Mouse (Mus musculus): ENCODE data around the gene Ring1. TPM values are rescaled to one million over a fixed set of nuclear protein-coding genes. Genes with fewer than 3 reads are reported as not detected.

The Ring1 gene
- polyA plus RNA-seq, 1 experiment, result 66.4 TPM

GRCm38 (mm10) chr17:34027656-34028223 is 3.3 kb upstream of the Ring1 start, which contains the start of gene H2-Ke6:
H2-Ke6 (minus strand) TSS chr17:34028060.
- Histone ChIP-seq H3K4me3 (replicated peaks; ENCODE audit: insufficient read depth, low read depth, low read length) (peak within 1 kb of the TSS; percentile 65), H3K27me3 (ENCODE audit: control insufficient read depth, insufficient read depth, low read length) (no peaks in the 10 kb centered on the region), H3K27ac (ENCODE audit: insufficient read depth, low read length) (0 out of 2 replicates have a peak within 1 kb of the TSS, but pooled peaks have one; percentile 16), H3K4me1 (ENCODE audit: control insufficient read depth, insufficient read depth, low read length) (peaks cover 30% of the 10 kb centered on the region)
- under 1% methylated on average over 49 of the region's 49 CpGs for WGBS
- TF ChIP-seq CTCF (IDR thresholded peaks at IDR 0.05; ENCODE audit: borderline replicate concordance, insufficient read depth, low read depth, low read length), result no peak
- peak; percentile 54; the same call in 1 of the 2 replicates for TF ChIP-seq POLR2A (IDR thresholded peaks at IDR 0.05; ENCODE audit: borderline replicate concordance, insufficient read depth, low read length)
- DNase-seq, result peak; percentile 89 to 90

DNA sequence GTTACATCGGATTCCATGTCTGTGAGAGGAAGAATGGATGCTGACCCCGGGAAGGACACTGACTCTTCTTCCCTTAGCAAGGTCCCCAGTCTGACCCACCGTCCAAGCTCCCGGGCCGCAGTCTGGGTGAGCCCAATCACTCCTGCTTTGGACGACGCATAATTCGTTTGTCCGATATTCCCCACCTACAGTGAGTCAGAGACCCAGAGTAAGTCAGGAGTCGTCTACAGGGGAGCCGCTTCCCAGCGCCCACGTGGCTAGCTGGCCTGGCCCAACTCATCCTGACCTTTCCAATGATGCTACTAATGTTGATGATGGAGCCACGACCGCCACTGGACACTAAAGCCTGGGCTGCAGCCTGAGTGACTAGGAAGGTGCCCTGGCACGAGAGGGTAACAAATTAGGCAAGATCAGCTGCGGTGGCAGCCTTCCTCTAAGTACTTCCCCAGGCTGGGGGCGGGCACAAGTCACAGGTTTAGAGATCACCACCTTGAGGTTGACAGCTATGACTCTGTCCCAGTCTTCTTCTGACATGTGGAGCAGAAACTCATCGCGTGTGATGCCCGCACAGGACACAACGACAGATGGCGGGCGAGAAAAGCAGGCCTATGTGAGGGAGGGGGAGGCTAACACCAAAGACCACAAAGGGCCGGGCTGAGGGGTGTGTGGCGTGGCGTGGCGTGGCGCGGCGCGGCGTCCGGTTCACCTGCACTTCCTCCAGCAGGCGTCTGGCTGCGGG is 2.6 kb upstream of the Ring1 start:
- peak in 1 of 2 experiments; percentile 50 for DNase-seq
- H3K27ac ChIP-seq (ENCODE audit: insufficient read depth, low read length), result 0 out of 2 replicates have a peak overlapping the region, but pooled peaks have one; percentile 16
- peaks cover 26% of the 10 kb centered on the region for H3K4me1 ChIP-seq (ENCODE audit: control insufficient read depth, insufficient read depth, low read length)
- H3K4me3 ChIP-seq (replicated peaks; ENCODE audit: insufficient read depth, low read depth, low read length), result peak overlapping the region; percentile 65
- WGBS, result 5% methylated on average over 36 of the region's 36 CpGs
- no peaks in the 10 kb centered on the region for H3K27me3 ChIP-seq (ENCODE audit: control insufficient read depth, insufficient read depth, low read length)
- TF ChIP-seq CTCF (IDR thresholded peaks at IDR 0.05; ENCODE audit: borderline replicate concordance, insufficient read depth, low read depth, low read length) (no peak), POLR2A (IDR thresholded peaks at IDR 0.05; ENCODE audit: borderline replicate concordance, insufficient read depth, low read length) (no peak)

DNA sequence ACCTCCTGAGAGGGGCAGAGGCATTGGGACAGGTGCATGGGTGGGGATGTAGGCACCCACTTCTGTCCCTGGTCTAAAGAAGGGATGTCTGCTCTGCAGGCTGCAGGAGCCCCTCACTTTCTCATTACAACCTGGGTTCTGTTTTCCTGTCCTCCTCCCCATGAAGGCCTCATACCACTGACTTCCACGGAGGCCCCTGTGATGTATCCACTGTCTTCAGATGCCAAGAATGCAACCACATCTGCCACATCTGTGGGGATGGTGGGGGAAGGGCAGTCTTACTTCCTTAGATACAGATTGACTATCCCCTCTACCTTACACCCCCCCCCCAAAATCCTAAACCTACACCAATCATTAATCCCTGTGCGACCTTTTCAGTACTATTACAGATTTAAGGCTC is 1.7 kb upstream of the Ring1 start:
- TF ChIP-seq POLR2A (IDR thresholded peaks at IDR 0.05; ENCODE audit: borderline replicate concordance, insufficient read depth, low read length), result no peak
- 29% methylated on average over 2 of the region's 2 CpGs for WGBS
- Histone ChIP-seq H3K27ac (ENCODE audit: insufficient read depth, low read length) (no peak overlapping the region), H3K4me3 (replicated peaks; ENCODE audit: insufficient read depth, low read depth, low read length) (no peak overlapping the region), H3K4me1 (ENCODE audit: control insufficient read depth, insufficient read depth, low read length) (peaks cover 26% of the 10 kb centered on the region), H3K27me3 (ENCODE audit: control insufficient read depth, insufficient read depth, low read length) (no peaks in the 10 kb centered on the region)
- DNase-seq, result peak in 1 of 2 experiments; percentile 22

- Histone ChIP-seq H3K27ac (ENCODE audit: insufficient read depth, low read length) (no peak overlapping the region), H3K4me1 (ENCODE audit: control insufficient read depth, insufficient read depth, low read length) (peaks cover 25% of the 10 kb centered on the region), H3K27me3 (ENCODE audit: control insufficient read depth, insufficient read depth, low read length) (no peaks in the 10 kb centered on the region), H3K4me3 (replicated peaks; ENCODE audit: insufficient read depth, low read depth, low read length) (no peak overlapping the region)
- 16% methylated on average over 7 of the region's 7 CpGs for WGBS
- DNase-seq, result peak; percentile 23 to 31
- TF ChIP-seq POLR2A (IDR thresholded peaks at IDR 0.05; ENCODE audit: borderline replicate concordance, insufficient read depth, low read length), result no peak
Observed at GRCm38 (mm10) chr17:34025756-34026151, 1.3 kb upstream of the Ring1 start.

- no peaks in the 10 kb centered on the region for H3K27me3 ChIP-seq (ENCODE audit: control insufficient read depth, insufficient read depth, low read length)
- DNase-seq, result no peak
- peak overlapping the region; percentile 62 for H3K4me3 ChIP-seq (replicated peaks; ENCODE audit: insufficient read depth, low read depth, low read length)
- TF ChIP-seq CTCF (IDR thresholded peaks at IDR 0.05; ENCODE audit: borderline replicate concordance, insufficient read depth, low read depth, low read length), result no peak
- no peak for TF ChIP-seq POLR2A (IDR thresholded peaks at IDR 0.05; ENCODE audit: borderline replicate concordance, insufficient read depth, low read length)
- WGBS, result under 1% methylated on average over 57 of the region's 57 CpGs
- peak overlapping the region; percentile 76 for H3K27ac ChIP-seq (ENCODE audit: insufficient read depth, low read length)
- H3K4me1 ChIP-seq (ENCODE audit: control insufficient read depth, insufficient read depth, low read length), result peaks cover 18% of the 10 kb centered on the region
Observed at GRCm38 (mm10) chr17:34024861-34025755, 628 bp upstream of the Ring1 start.

GRCm38 (mm10) chr17:34023678-34024077 is 802 bp downstream of the Ring1 start:
- peaks cover 11% of the 10 kb centered on the region for H3K4me1 ChIP-seq (ENCODE audit: control insufficient read depth, insufficient read depth, low read length)
- H3K27me3 ChIP-seq (ENCODE audit: control insufficient read depth, insufficient read depth, low read length), result no peaks in the 10 kb centered on the region
- H3K27ac ChIP-seq (ENCODE audit: insufficient read depth, low read length), result no peak overlapping the region
- WGBS, result 55% methylated on average over 9 of the region's 9 CpGs
- H3K4me3 ChIP-seq (replicated peaks; ENCODE audit: insufficient read depth, low read depth, low read length), result peak overlapping the region; percentile 62
- no peak for DNase-seq
- TF ChIP-seq CTCF (IDR thresholded peaks at IDR 0.05; ENCODE audit: borderline replicate concordance, insufficient read depth, low read depth, low read length), result no peak
- TF ChIP-seq POLR2A (IDR thresholded peaks at IDR 0.05; ENCODE audit: borderline replicate concordance, insufficient read depth, low read length), result no peak

DNA sequence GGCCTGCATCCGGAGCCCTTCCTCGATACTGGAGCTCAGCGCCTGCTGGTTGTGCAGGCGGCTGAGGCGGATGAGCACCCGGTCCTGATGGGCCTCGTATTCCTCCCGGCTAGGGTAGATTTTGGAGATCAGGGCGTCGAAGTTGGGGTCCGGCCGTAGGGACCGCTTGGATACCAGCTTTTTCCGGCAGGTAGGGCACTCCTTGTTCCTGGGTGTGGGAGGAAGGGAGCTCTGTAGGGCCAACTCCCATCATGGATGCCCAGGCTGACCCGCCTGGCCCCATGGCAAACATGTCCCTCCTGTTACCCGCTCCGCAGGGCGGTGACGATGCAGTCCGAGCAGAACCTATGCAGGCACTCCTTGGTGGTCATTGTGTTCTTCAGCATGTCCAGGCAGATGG is 1.5 kb downstream of the Ring1 start:
- no peak for DNase-seq
- no peak overlapping the region for H3K4me3 ChIP-seq (replicated peaks; ENCODE audit: insufficient read depth, low read depth, low read length)
- WGBS, result 95% methylated on average over 20 of the region's 20 CpGs

More for the DNA sequence above, 1.5 kb downstream of the Ring1 start:
- peaks cover 11% of the 10 kb centered on the region for H3K4me1 ChIP-seq (ENCODE audit: control insufficient read depth, insufficient read depth, low read length)
- H3K27me3 ChIP-seq (ENCODE audit: control insufficient read depth, insufficient read depth, low read length), result no peaks in the 10 kb centered on the region
- no peak overlapping the region for H3K27ac ChIP-seq (ENCODE audit: insufficient read depth, low read length)
- TF ChIP-seq POLR2A (IDR thresholded peaks at IDR 0.05; ENCODE audit: borderline replicate concordance, insufficient read depth, low read length), result no peak
